Mouse (Mus musculus) retina, postnatal 1 day (tissue): Measurements from ENCODE around the gene Trp53.
A peak's percentile ranks its signal among the peaks of the same experiment; 100 is the strongest.
"Not testable (repeated sequence)": the region's sequence is repeated elsewhere in the genome, so short reads cannot be mapped to it uniquely, and the experiment has no call there.

Experiments
- DNase-seq: peaks from one replicate; pipeline ENCODE4 v3.0.0-alpha.2; 2012

Trp53 gene

DNA sequence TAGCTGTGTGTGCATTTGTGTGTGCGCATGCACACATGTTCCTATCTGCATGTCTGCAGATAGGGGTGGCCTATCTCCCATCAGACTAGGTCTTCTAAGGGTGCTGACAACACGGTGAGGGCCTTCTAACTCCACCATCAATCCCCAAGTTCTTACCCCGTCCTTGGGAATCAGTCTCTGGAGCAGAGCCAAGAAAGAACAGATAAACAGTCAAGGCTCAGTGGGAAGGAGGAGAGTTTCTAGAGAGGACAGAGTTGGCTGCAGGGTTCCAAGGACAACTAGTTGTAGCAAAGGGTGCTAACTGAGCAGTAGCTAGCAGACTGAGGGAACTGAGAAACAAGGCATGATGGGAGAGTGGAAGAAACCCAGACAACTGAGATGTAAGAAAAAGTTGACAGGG lies 21.6 kb downstream of the Trp53 start:
- no peak for DNase-seq

DNA sequence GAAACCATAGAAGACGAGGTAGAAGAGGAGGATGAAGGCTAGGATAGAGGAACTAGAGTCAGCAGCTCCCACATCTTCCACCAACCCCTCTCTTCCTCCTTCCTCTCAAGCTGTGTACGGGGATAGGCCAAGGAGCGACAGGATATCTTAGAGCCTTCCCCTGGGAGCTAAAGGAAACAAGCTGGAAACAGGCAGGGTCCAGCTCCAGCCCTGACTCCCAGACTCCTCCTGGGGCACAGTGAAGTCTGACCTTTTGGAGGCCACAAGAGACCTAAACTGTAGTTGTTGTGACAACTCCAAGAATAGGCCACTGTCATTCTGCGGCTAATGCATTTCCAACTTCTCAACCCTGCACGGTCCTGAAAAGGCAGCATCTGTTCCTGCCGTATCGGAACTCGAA lies 23.4 kb downstream of the Trp53 start:
- no peak for DNase-seq

DNA sequence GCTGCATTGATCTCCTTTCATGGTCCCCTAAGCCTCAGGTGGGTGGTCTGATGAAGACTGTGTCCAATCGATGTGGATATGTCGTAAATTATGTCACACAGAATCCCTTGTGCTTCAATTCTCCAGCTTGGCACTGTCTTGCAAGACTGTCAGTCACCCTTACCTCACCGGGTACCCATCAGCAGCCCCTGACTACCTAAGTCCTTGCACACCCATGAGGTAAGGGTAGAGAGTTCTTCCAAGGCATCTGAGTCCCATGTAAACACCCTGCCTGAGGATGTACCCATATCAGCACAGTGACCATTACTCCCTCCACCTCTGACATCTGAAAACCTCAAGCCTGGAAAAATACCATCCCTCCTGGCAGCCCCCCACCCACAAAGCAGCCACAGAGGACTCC lies 24.2 kb downstream of the Trp53 start:
- DNase-seq: no peak

DNA sequence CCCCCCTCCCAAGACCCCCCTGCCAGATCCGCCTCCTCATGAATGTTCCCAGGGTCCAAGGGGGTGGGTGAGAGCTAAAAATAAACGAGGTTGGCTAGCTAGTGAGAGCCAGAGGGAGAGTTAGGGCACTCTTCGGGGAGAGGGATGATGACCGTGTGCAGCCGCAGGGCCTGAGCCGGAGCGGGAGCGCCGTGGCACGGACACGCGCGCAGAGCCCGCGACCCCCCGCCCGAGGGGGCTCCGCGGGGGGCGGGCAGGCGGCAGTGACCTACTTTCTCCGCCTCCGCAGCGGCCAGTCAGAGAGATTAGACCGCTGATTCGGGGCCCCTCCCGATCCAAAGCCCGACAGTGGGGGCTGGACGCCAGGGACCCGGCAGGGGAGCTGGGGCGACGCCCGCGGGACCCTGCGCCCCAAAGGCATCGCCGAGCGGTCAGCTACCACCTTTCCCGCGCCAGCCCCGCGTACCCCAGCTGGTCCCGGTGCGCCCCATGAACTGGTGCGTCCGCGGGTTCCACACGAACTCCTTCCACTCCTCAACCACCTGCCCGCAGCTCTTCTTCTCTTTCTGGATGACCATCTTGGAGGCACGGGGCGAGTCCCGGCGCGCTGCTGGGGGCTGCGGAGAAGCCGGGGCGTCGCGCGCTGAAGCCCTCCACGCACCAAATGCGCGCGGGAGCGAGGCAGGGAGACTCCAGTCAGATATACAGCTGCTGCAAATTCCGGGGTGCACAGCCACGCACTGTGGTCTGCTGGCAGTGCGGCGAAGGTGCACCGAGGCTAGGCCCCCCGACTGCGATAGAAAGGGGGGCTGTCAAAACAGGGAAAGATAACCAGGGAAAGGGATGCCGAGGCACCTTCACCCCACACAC lies 24.9 kb downstream of the Trp53 start:
- peak; percentile 90 for DNase-seq

DNA sequence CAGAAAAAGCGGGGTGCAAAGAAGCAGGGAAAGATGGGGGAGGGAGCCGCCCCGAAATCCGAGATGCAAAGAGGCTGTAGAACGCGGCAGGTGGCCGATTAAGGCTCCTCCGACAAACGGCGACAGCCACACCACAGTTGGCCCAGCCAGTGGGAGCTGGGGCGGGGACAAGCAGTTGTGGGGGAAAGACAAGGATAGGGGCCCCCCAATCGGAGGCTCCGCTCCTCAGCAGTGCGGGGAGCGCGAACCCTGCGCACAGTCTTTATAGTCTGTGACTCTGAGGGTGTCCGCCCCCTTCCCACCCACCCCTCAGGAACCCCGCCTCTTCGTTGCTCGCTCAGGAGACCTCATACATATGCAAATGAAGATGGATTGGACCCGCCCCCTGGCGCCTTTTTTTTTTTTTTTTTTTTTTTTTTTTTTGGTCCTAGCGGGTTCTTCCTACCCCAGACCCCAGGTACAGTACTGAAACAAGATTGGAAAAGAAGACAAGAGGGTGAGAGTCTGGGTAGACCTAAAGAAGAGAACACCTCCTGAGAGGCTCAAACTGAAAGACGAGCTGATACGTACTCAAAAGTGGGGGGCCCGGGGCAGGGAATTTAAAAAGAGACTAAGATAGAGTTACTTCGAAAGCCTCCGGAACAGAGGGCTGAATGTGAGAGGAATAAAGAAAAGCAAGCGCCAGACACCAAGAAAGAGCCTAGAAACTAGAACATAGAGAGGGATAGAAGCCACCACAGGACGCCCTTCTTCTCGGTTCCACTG lies 25.7 kb downstream of the Trp53 start, which contains the start of gene Atp1b2:
Gene Atp1b2, minus strand, starts transcription at position 217 of the 765 bp plus-strand sequence.
- peak; percentile 95 for DNase-seq

DNA sequence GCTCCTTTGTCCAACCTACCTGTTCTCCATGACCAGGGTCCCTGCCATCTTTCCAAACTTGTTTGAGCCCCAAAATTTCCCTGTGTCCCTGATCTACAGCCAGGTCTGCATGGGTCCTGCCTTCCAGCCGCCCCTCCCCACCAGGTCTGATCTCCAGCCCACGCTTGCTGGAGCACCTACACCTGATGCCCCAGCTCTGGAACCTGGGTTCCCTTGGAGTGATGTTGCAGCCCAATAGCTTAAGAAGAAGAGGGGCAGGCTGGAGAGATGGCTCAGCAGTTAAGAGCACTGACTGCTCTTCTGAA lies 26.3 kb downstream of the Trp53 start:
- no peak for DNase-seq

DNA sequence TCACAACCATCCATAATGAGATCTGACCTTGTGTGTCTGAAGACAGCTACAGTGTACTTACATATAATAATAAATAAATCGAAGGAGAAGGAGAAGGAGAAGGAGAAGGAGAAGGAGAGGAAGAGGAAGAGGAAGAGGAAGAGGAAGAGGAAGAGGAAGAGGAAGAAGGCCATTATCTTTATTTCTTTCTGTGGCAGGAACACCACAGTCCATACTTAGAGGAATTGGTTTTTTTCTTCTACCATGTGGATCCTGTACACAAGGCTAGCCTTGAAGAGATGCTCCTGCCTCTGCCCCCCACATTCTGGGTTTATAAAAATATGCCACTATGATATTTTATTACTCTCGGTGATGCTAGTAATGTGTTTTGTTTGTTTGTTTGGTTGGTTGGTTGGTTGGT lies 26.7 kb downstream of the Trp53 start:
- DNase-seq: no peak

DNA sequence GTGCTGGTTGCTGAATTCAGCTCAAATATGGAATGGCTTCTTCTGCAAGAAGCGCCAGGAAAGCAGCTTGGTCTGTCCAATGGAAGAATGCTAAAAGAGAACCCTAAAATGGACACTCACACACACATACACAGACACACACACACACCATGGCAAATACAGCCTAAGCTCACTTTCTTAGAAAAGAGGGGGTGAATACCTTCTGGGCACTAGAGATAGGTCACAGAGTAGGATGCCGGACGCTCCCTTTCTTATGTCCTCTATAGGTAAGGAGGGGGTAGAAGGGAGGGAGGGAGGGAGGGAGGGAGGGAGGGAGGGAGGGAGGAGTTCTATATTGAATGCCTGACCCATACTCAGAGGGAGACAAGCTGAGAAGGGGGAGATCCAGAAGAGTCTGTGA lies 28.4 kb downstream of the Trp53 start:
- no peak for DNase-seq

DNA sequence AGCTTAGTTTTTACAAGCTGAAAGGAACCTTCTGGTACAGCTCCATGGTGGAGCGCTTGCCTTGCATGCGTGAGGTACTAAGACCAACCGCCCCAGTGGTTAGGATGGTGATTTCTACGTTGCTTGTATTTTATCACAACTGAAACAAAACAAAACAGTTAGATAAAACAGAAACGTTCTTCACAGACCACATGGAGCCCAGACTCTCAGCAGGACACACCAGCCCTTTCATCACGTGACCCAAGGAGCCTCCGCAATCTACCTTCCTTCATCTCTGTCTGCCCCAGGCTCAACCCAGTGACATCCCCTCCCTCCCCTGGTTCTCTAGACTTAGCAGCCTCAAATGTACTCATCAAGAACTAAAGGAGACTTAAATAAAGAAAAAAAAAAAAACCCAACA lies 29.3 kb downstream of the Trp53 start:
- no peak for DNase-seq

DNA sequence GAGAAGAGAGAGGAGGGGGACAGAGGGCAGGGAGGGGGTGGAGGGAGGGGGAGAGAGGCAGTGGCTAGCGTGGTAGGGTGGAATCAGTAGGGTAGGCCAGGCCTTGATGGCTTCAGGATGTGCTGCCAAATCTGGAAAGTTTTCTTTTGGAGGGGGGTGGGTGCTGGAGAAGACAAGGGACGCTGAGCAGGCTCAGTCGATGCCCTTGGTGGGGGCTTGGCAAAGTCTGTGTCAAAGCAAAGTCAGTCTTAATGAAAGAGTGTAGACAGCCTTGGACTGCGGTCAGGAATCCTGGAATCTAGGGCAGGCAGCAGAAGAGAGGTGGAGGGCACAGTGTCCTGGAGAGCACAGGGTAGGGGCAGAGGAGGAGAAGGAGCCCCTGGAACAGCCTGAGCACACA lies 30.7 kb downstream of the Trp53 start:
- DNase-seq: no peak

DNA sequence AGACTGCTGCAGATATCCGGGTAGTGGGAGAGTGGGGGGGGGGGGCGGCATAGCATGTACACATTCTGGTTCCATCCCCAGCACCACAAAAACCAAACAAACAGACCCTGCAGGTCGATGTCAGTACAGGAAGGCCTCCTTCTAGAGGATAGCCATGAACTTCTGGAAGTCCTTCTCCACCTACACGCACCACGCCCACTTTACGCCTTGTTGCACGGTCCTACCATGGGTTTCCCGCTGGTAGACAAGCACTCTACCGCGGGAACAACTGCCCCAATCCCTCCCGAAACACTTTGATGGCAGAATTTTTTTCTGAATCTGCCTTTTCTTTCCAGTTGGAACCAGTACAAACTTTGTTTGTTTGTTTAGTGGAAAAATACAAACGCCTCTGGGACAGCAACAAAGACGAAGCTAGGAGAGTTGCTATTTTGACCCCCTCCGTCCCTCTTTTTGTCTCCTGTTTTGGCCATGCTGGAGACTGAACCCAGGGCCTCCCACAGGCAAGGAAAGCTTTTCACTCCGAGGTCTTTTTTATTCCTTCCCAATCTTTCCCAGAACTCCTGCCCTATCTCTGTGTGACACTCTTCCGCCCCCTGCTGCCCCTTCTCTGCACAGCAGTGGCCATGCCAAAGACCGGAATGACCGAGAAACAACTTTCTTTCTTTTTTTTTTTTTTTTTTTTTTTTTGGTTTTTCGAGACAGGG lies 33.5 kb downstream of the Trp53 start:
- peak; percentile 87 for DNase-seq

DNA sequence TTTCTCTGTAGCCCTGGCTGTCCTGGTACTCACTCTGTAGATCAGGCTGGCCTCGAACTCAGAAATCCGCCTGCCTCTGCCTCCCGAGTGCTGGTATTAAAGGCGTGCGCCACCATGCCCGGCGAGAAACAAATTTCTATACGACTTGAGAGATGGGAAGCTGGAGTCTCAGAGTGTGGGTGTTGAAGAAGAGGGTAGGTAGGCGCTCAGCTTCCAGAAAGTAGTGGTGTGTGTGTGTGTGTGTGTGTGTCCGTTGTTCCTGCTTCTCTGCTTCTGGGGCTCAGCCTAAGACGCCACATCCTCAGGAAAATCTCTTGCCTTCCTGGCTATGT lies 34.1 kb downstream of the Trp53 start:
- DNase-seq: not testable (repeated sequence)

DNA sequence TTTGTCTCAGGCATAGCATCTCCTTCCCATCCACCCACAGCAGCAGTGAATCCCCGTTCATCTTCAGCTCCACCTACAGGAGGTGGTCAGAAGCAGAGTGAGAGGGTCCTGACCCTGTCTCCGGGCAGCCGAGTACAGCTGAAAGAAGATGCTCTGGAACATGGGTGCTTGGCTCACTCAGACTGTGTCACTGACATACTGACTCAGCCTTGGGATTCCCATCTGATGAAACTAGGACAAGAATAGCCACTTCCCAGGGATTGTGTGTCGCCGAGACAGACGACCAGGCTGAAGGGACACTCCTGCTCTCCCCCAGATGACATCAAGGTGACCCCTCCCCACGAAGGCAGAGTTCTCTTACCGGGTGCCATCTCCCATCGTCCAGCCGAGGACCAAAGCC lies 36.6 kb downstream of the Trp53 start:
- DNase-seq: no peak

DNA sequence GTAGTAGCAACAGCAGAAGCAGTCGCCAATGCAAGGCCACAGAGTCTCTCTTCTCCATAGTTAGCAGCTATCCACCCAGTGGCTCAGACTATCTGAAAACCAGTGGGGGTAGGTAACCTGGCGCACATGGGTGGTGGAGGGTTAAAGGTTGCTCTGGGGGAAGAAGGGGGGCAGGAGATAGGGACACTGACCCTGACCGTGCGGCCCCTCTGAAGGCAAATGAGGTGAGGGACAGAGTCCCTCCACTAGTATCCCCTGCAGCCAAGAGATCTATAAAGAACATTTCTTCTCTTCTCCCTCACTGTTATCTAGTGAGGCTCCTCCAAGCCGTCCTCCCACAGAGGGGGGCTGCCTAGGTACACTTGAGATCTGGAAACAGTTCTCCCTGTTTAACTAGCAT lies 37.6 kb downstream of the Trp53 start, which contains the start of gene Shbg:
Gene Shbg, minus strand, starts transcription at position 101 of the 400 bp plus-strand sequence.
- DNase-seq: no peak

DNA sequence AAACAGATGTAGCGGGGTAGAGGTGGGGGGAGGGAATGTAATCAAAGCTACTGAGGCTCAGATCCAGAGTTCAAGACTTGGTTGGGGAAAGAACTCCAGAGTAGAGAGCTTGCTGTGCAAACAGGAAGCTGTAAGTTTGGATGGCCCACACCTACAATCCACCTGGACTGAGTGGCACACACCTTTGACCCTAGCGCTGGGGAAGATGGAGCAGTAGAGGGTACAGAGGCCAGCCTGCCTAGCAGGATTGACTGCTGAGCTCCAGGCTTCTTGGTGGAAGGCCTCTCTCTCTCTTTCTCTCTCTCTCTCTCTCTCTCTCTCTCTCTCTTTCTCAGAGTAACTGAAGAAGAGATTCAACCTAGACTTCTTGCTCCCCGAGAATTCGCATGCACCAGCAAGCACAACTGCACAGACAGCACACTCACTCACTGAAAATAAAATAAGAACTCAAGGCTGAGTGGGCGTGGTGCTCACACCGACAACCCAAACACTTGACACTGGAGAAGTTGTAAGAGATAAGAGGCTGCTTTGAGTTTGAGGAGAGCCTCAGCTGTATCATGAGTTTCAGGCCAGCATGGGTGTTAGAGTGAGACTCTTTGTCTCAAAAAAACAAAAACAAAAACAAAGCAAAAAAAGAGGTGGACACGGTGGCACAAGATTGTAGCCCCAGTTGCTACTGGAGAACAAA lies 40.4 kb downstream of the Trp53 start:
- no peak for DNase-seq

DNA sequence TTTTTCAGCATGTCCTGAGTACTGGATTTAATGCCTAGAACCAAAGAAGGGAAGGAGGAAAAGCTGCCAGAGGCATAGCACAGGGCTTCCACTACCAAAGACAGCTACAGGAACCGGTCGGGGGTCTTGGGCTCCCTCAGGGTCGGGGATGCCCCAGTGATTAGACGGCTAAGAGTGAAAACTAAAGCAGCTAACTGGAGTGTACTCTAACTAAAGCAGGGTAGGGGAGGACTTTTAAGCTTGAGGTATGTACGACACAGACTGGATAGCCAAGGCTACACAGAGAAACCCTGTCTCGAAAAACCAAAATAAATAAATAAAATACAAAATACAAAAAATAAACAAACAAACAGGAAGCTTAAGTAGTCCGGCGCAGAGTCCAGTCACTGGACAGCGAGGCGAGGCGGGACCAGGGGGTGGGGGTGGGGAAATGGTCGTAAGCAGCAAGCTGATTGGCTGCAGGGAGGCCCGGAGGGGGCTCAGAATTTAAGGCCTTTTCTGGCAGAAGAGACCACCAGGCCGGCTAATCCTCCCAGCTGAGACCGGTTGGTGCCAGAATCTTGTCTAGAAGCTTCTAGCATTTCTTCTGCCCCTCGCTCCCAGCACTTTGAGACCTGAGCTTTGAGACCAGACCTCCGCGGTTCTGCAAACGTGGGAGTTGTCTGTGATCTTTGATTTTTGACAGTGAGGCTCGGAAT lies 41.6 kb downstream of the Trp53 start, which contains the start of gene Sat2:
Gene Sat2, plus strand, starts transcription at position 454 of the 698 bp plus-strand sequence.
- DNase-seq: peak; percentile 89

DNA sequence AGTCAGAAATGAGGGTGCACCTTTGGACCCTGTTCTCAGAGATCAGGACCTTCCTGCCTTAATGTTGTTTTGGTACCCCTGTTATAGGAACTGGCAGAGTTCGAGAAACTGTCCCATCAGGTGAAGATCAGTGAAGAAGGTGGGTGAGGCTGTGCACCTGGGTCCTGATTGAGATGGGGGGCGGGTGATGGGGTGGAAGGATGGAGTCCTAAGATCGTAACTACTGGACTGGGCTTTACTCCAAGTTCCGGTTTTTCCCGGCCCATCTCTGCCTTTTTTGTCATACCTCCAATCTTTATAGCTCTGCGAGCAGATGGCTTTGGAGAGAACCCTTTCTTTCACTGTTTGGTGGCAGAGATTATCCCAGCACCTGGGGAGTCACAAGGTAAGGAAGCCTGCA lies 42.2 kb downstream of the Trp53 start:
- no peak for DNase-seq

DNA sequence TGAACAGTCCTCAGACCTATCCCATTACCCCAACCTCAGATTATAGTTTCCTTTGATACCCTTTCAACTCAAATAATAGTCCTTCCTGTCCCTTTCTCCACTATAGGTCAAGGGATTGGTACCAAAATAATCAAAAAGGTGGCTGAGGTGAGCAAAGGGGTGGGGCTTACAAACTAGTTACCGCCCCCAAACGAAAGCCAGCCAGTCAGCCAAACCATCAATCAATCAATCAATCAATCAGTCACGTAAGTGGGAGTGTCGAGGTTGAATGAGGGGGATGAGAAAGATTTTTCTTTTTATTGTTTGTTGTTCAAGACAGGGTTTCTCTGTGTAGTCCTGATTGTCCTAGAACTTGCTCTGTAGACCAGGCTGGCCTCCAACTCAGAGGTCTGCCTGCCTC lies 42.8 kb downstream of the Trp53 start:
- DNase-seq: no peak

DNA sequence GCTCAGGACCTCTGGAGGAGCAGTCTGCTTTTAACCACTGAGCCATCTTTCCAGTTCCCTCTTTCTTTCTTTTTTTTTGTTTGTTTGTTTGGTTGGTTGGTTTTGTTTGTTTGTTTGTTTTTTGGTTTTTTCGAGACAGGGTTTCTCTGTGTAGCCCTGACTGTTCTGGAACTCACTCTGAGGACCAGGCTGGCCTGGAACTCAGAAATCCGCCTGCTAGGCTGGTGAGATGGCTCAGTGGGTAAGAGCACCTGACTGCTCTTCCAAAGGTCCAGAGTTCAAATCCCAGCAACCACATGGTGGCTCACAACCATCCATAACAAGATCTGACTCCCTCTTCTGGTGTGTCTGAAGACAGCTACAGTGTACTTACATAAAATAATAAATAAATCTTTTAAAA lies 44.2 kb downstream of the Trp53 start:
- DNase-seq: not testable (repeated sequence)

DNA sequence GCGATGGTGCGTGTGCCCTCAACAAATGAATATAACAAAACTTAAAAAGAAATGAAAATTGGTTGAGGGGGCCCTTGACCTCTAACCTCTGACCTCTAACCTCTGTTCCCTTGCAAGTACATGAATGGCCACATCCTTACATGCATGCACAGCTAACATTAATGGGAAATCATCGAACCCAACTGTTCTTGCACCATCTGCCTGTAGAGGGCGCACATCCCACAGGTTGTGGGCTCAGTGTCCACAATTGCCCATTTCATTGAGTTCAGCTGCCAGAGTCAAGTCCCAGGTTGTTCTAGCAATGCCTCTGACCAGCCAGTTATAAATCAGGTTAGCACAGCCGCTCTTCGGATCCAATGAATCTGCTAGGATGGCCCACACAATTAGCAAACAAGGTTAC lies 48.1 kb downstream of the Trp53 start:
- DNase-seq: peak; percentile 91

DNA sequence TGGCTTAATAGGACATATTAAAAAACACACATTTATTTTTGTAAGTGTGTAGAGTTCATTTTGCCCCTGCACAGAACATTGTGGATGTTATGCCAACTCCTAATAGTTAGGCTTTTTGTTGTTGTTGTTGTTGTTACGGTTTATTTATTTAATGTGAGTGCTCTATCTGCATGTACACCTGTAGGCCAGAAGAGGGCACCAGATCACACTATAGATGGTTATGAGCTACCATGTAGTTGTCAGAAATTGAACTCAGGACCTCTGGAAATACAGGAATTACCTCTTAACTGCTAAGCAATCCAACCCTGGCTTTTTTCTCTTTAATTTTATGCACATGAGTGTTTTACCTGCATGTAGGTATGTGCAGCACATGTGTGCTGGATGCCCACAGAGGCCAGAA lies 49.6 kb downstream of the Trp53 start:
- DNase-seq: peak; percentile 49
